In the genomic region with DNA sequence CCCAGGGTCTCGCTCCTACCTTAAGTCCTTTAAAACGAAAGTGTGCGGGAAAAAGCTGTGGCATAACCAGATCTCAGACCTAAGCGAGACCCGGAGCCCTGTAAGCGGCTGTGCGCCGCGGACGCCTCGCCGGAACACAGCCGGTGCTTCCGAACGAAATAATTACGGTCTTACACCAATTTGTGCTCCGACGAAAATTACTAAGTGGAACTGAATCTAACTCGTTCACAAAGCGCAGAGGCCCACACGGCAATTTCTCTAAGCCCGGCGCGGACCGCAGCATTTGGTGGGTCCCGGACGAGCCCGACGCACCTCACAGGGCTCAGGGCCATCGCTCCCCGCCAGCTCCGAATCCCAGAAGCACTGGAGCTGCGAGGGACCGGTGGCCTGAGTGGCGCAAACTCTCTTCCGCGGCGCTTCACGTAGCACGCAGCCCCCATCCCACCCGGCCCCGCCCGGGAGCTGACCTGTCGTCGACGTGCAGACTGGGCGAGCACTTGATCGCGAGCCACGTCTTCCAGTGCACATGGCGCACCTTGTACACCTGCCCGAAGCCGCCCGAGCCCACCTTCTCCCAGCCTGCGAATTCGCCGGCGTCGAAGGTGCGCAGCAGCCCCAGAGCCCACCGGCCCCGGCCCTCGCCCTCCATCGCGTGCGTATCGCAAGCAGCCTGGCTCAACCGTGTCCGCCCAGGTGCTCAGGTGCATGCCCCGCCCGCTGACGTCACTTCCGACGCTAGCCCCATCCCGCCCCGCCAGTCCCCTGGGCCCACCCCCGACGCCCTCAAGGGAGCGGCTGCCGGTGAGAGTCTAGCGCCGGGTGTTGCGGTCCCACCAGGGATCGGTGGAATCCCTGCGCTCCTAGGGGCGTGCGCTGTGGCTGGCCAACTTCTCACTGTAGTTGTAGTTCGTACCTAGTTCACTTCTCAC, we compare ENCODE assay signal across 9 mouse cellular contexts. TPM values are rescaled to one million over a fixed set of nuclear protein-coding genes. Genes with fewer than 3 reads are reported as not detected.
DNase-seq lines count a peak whose midpoint lies in the region; ATAC-seq and TF ChIP-seq lines count a peak whose summit lies in the region.
"Had no signal": no experiment of that assay in that cellular context is flagged by ENCODE, and none has a peak within 500 bp of the region (broad histone marks: within the 10 kb centered on the region; RNA-seq: fewer than 3 reads in every experiment).

Gene Ripk4, minus strand, starts transcription at position 727 of the 929 bp plus-strand sequence.

- WGBS in embryonic facial prominence, embryonic 10.5 days: under 1% methylated on average over 88 of the region's 88 CpGs
- under 1% methylated on average over 88 of the region's 88 CpGs for WGBS in hindbrain, embryonic 13.5 days
- under 1% methylated on average over 86 of the region's 88 CpGs for WGBS in limb, embryonic 14.5 days
- WGBS in midbrain, embryonic 15.5 days: under 1% methylated on average over 88 of the region's 88 CpGs

- no peak within 1 kb of the TSS for H3K27ac ChIP-seq in gastrocnemius, adult 2 months
- peak within 1 kb of the TSS; percentile 60 for H3K27ac ChIP-seq in embryonic facial prominence, embryonic 10.5 days (replicated peaks)
- H3K27ac ChIP-seq in hindbrain, embryonic 13.5 days: no peak within 1 kb of the TSS
- no peak within 1 kb of the TSS for H3K27ac ChIP-seq in limb, embryonic 14.5 days (replicated peaks; ENCODE audit: low read depth, low read length)
- H3K27ac ChIP-seq in midbrain, embryonic 15.5 days: no peak within 1 kb of the TSS

- no peak for TF ChIP-seq POLR2A in limb, embryonic 14.5 days (IDR thresholded peaks at IDR 0.05; ENCODE audit: borderline replicate concordance, extremely low read depth, insufficient read depth, insufficient read length)

- H3K9me3 ChIP-seq in embryonic facial prominence, embryonic 10.5 days: no peaks in the 10 kb centered on the region
- no peaks in the 10 kb centered on the region for H3K9me3 ChIP-seq in hindbrain, embryonic 13.5 days
- no peaks in the 10 kb centered on the region for H3K9me3 ChIP-seq in limb, embryonic 14.5 days (ENCODE audit: control insufficient read depth, low read length)
- no peaks in the 10 kb centered on the region for H3K9me3 ChIP-seq in midbrain, embryonic 15.5 days

- peak within 1 kb of the TSS; percentile 68 for H3K4me2 ChIP-seq in hindbrain, embryonic 13.5 days
- peak within 1 kb of the TSS; percentile 74 for H3K4me2 ChIP-seq in limb, embryonic 14.5 days (replicated peaks; ENCODE audit: low read depth, low read length, severe bottlenecking)
- H3K4me2 ChIP-seq in midbrain, embryonic 15.5 days: peak within 1 kb of the TSS; percentile 54

- H3K9ac ChIP-seq in hindbrain, embryonic 13.5 days: peak within 1 kb of the TSS; percentile 56
- H3K9ac ChIP-seq in limb, embryonic 14.5 days (ENCODE audit: low read depth, low read length, severe bottlenecking): peak within 1 kb of the TSS; percentile 34; the same call in 1 of the 2 replicates
- H3K9ac ChIP-seq in midbrain, embryonic 15.5 days: no peak within 1 kb of the TSS

- ATAC-seq in hindbrain, embryonic 13.5 days (ENCODE audit: low FRiP score): peak; percentile 71
- ATAC-seq in limb, embryonic 14.5 days (ENCODE audit: low FRiP score, low read depth): peak; percentile 47; the same call in 1 of the 2 replicates
- ATAC-seq in midbrain, embryonic 15.5 days (replicated peaks): peak; percentile 72

- H3K27me3 ChIP-seq in embryonic facial prominence, embryonic 10.5 days (replicated peaks; ENCODE audit: low read depth, poor library complexity, severe bottlenecking): peaks cover 80% of the 10 kb centered on the region
- peaks cover 67% of the 10 kb centered on the region for H3K27me3 ChIP-seq in hindbrain, embryonic 13.5 days
- H3K27me3 ChIP-seq in limb, embryonic 14.5 days (ENCODE audit: control insufficient read depth, insufficient read depth, low read length): peaks cover 43% of the 10 kb centered on the region
- H3K27me3 ChIP-seq in midbrain, embryonic 15.5 days (replicated peaks): peaks cover 51% of the 10 kb centered on the region

- intact Hi-C loops in gastrocnemius, adult 2 months (cut with DNase I): no loop called here

- no peak for DNase-seq in gastrocnemius, adult 2 months
- no peak for DNase-seq in gastrocnemius, postnatal 25 days
- peak; percentile 78 for DNase-seq in embryonic facial prominence, embryonic 10.5 days (ENCODE audit: low spot score)
- DNase-seq in limb, embryonic 14.5 days (ENCODE audit: low spot score): peak; percentile 33
- peak; percentile 68 for DNase-seq in thymus, postnatal 4 days
- DNase-seq in right cerebral cortex, postnatal 10 days (ENCODE audit: low spot score in 2 of 2): no peak

- no peaks in the 10 kb centered on the region for H3K36me3 ChIP-seq in embryonic facial prominence, embryonic 10.5 days (replicated peaks)
- H3K36me3 ChIP-seq in hindbrain, embryonic 13.5 days: no peaks in the 10 kb centered on the region
- H3K36me3 ChIP-seq in limb, embryonic 14.5 days (ENCODE audit: control insufficient read depth, insufficient read depth, low read length): no peaks in the 10 kb centered on the region
- H3K36me3 ChIP-seq in midbrain, embryonic 15.5 days (replicated peaks): no peaks in the 10 kb centered on the region

- H3K4me3 ChIP-seq in gastrocnemius, adult 2 months: peak within 1 kb of the TSS; percentile 65
- peak within 1 kb of the TSS; percentile 62 for H3K4me3 ChIP-seq in embryonic facial prominence, embryonic 10.5 days
- H3K4me3 ChIP-seq in hindbrain, embryonic 13.5 days: peak within 1 kb of the TSS; percentile 44
- H3K4me3 ChIP-seq in limb, embryonic 14.5 days (replicated peaks; ENCODE audit: low read length): peak within 1 kb of the TSS; percentile 44
- peak within 1 kb of the TSS; percentile 34 for H3K4me3 ChIP-seq in midbrain, embryonic 15.5 days

- no peak for TF ChIP-seq CTCF in gastrocnemius, adult 2 months (IDR thresholded peaks at IDR 0.05)

- H3K4me1 ChIP-seq in embryonic facial prominence, embryonic 10.5 days: peaks cover 14% of the 10 kb centered on the region
- peaks cover 14% of the 10 kb centered on the region for H3K4me1 ChIP-seq in hindbrain, embryonic 13.5 days (replicated peaks)
- H3K4me1 ChIP-seq in limb, embryonic 14.5 days (ENCODE audit: control insufficient read depth, insufficient read depth, low read length): peaks cover 11% of the 10 kb centered on the region
- H3K4me1 ChIP-seq in midbrain, embryonic 15.5 days: peaks cover 11% of the 10 kb centered on the region

RNA-seq across cellular contexts. Expression of gene Ripk4, which starts in this region (rescaled TPM):
- total RNA-seq in gastrocnemius, adult 2 months (2021): not detected
- not detected for total RNA-seq in gastrocnemius, postnatal 25 days (2021)
- 7.8 and 8.4 TPM in 2 replicates for polyA plus RNA-seq in embryonic facial prominence, embryonic 10.5 days (2016; fragmentation: Nextera tagmentation; extraction: Ambion mirVana)
- 0.53 and 0.63 TPM in 2 replicates for polyA plus RNA-seq in hindbrain, embryonic 13.5 days (2015; fragmentation: Nextera tagmentation; extraction: Ambion mirVana)
- polyA plus RNA-seq in limb, embryonic 14.5 days (2012; rRNA removed): 7.6 and 8.3 TPM in 2 replicates
- 17.2 and 20.3 TPM in 2 replicates for polyA plus RNA-seq in limb, embryonic 14.5 days (2014; fragmentation: Nextera tagmentation; extraction: Ambion mirVana)
- 0.36 and 0.71 TPM in 2 replicates for polyA plus RNA-seq in midbrain, embryonic 15.5 days (2015; fragmentation: Nextera tagmentation; extraction: Ambion mirVana)
- total RNA-seq: MEL had no signal

Comparison
In these comparisons a context has a peak if more than half of its experiments do, and no peak if none do; other contexts are left out.
1. Peak in ATAC-seq, H3K4me3 ChIP-seq, H3K9ac ChIP-seq and H3K4me2 ChIP-seq in hindbrain, embryonic 13.5 days; RNA of the gene not detected or under 1 TPM.
2. Peak in ATAC-seq, H3K4me3 ChIP-seq and H3K4me2 ChIP-seq in midbrain, embryonic 15.5 days; RNA of the gene not detected or under 1 TPM.
3. DNase-seq: peak in embryonic facial prominence, embryonic 10.5 days (single experiment), limb, embryonic 14.5 days (single experiment) and thymus, postnatal 4 days (single experiment); none in gastrocnemius, adult 2 months (single experiment), gastrocnemius, postnatal 25 days (single experiment) and right cerebral cortex, postnatal 10 days (0 of 2).
4. Peak in every context shown above with its lines, with median percentiles within 50 percentile points of each other: H3K4me3 ChIP-seq, ATAC-seq and H3K4me2 ChIP-seq.